Comparison of ENCODE assay signal across 9 mouse cellular contexts in the genomic region with DNA sequence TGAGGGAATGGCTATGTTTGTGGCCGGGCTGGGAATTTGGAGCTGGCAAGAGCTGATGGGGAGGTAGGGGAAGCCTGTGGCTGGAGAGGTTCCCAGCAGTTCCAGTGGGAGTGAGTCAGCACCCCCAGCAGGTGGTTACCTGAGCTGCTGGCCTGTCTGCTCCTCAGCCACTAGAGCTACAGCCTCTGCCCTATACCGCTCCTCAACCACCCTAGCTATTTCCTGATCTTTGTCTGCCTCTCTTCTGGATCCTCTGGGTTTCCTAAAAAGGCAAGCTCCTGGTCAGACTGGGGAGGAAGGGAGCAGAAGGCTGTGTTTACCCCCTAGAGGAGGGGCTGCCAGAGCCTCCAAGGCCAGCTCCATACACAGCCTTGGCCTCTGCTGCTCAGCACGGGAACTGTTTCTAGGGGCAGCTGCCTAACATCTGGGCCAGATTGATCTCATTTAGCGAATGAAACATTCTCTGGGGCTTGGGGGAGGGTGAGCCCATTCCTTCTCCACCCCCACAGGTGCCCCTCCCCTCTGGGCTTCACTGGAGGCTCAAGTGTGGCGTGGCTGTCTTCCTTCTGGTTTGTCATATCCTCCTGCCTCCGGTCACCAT. TPM values are rescaled to one million over a fixed set of nuclear protein-coding genes. Genes with fewer than 3 reads are reported as not detected.
DNase-seq lines count a peak whose midpoint lies in the region; ATAC-seq and TF ChIP-seq lines count a peak whose summit lies in the region.
"Had no signal": no experiment of that assay in that cellular context is flagged by ENCODE, and none has a peak within 500 bp of the region (broad histone marks: within the 10 kb centered on the region; RNA-seq: fewer than 3 reads in every experiment).

No protein-coding gene starts in this region.

- 44% methylated on average over 6 of the region's 6 CpGs for WGBS in neural tube, embryonic 11.5 days

- peak; percentile 21 to 62 for DNase-seq in adrenal gland, adult (ENCODE audit: inconsistent age in 2 of 2, low spot score in 1 of 2)
- no peak for DNase-seq in adrenal gland, postnatal 4 days (ENCODE audit: low spot score in 2 of 2)
- DNase-seq in ES-E14 (ENCODE audit: low read depth, low spot score) = no peak
- DNase-seq in heart, postnatal 4 days = peak; percentile 72
- DNase-seq in neural tube, embryonic 11.5 days (ENCODE audit: low spot score) = peak; percentile 37
- DNase-seq in frontal cortex, postnatal 25 days (ENCODE audit: low spot score in 2 of 2) = no peak
- DNase-seq in layer of hippocampus, postnatal 36 days = no peak

- no peaks in the 10 kb centered on the region for H3K36me3 ChIP-seq in ES-E14 (ENCODE audit: control insufficient read depth, insufficient read depth, low read length, poor library complexity, severe bottlenecking)
- no peaks in the 10 kb centered on the region for H3K36me3 ChIP-seq in neural tube, embryonic 11.5 days (ENCODE audit: control insufficient read depth, insufficient read depth, low read length)
- H3K36me3 ChIP-seq: hindbrain, embryonic 15.5 days had no signal

- no peak for ATAC-seq in neural tube, embryonic 11.5 days (ENCODE audit: insufficient read depth, low FRiP score, low TSS enrichment)

- TF ChIP-seq POLR2A in embryonic fibroblast, embryonic 13.5 days (IDR thresholded peaks at IDR 0.05; ENCODE audit: low read depth, low read length) = peak; percentile 36; the same call in 1 of the 2 replicates

- H3K27me3 ChIP-seq in neural tube, embryonic 11.5 days (ENCODE audit: control insufficient read depth, insufficient read depth, low read length) = no peaks in the 10 kb centered on the region
- H3K27me3 ChIP-seq: hindbrain, embryonic 15.5 days had no signal

- in situ Hi-C loops in ES-E14 (cut with MboI; ENCODE audit: low sequenced_read_pairs in 2 of 2, unreplicated experiment in 2 of 2) = no loop called here

- peaks cover 3 to 17% of the 10 kb centered on the region in 2 experiments for H3K4me1 ChIP-seq in ES-E14 (ENCODE audit: control insufficient read depth in 2 of 2, insufficient read depth in 2 of 2, low read length in 2 of 2, poor library complexity in 1 of 2)
- peaks cover 19% of the 10 kb centered on the region for H3K4me1 ChIP-seq in embryonic fibroblast, embryonic 13.5 days (ENCODE audit: control insufficient read depth, insufficient read depth, low read length)
- H3K4me1 ChIP-seq in neural tube, embryonic 11.5 days (ENCODE audit: control insufficient read depth, insufficient read depth, low read length) = no peaks in the 10 kb centered on the region
- H3K4me1 ChIP-seq: hindbrain, embryonic 15.5 days had no signal

- H3K9ac ChIP-seq in ES-E14 (ENCODE audit: insufficient read depth, low read depth, low read length, poor library complexity, severe bottlenecking) = no peak overlapping the region
- no peak overlapping the region for H3K9ac ChIP-seq in neural tube, embryonic 11.5 days (ENCODE audit: low read length)
- H3K9ac ChIP-seq: hindbrain, embryonic 15.5 days had no signal

- no peak for TF ChIP-seq CTCF in embryonic fibroblast, embryonic 13.5 days (IDR thresholded peaks at IDR 0.05; ENCODE audit: borderline replicate concordance, insufficient read depth, low read length)

- H3K4me3 ChIP-seq in ES-E14 (ENCODE audit: insufficient read depth in 1 of 2, low read depth in 1 of 2, low read length in 2 of 2, poor library complexity in 1 of 2, severe bottlenecking in 1 of 2) = no peak overlapping the region
- no peak overlapping the region for H3K4me3 ChIP-seq in embryonic fibroblast, embryonic 13.5 days (ENCODE audit: insufficient read depth, low read length)
- no peak overlapping the region for H3K4me3 ChIP-seq in neural tube, embryonic 11.5 days (ENCODE audit: low read depth, low read length)
- H3K4me3 ChIP-seq: hindbrain, embryonic 15.5 days had no signal

- H3K27ac ChIP-seq in ES-E14 (ENCODE audit: insufficient read depth, low read depth, low read length, poor library complexity, severe bottlenecking) = peak overlapping the region; percentile 18; the same call in 1 of the 2 replicates
- H3K27ac ChIP-seq in embryonic fibroblast, embryonic 13.5 days (ENCODE audit: insufficient read depth, low read length) = peak overlapping the region; percentile 91
- no peak overlapping the region for H3K27ac ChIP-seq in neural tube, embryonic 11.5 days (ENCODE audit: low read depth, low read length)
- H3K27ac ChIP-seq: hindbrain, embryonic 15.5 days had no signal

- H3K9me3 ChIP-seq in ES-E14 (ENCODE audit: control insufficient read depth, insufficient read depth, low read depth, low read length) = no peaks in the 10 kb centered on the region
- no peaks in the 10 kb centered on the region for H3K9me3 ChIP-seq in neural tube, embryonic 11.5 days (ENCODE audit: control insufficient read depth, low read length)
- H3K9me3 ChIP-seq: hindbrain, embryonic 15.5 days had no signal

- H3K4me2 ChIP-seq in neural tube, embryonic 11.5 days (ENCODE audit: low read depth) = no peak overlapping the region
- H3K4me2 ChIP-seq: hindbrain, embryonic 15.5 days had no signal

TF ChIP-seq in ES-E14, 5 proteins besides CTCF, POLR2A, EP300 and RAD21:
- TF ChIP-seq HCFC1 (IDR thresholded peaks at IDR 0.05; ENCODE audit: borderline replicate concordance, insufficient read depth, low read length) = no peak
- no peak for TF ChIP-seq ZC3H11A (IDR thresholded peaks at IDR 0.05; ENCODE audit: borderline replicate concordance, low read depth, low read length)
- no peak for TF ChIP-seq MAFK (IDR thresholded peaks at IDR 0.05; ENCODE audit: insufficient read depth, low read depth, low read length)
- TF ChIP-seq CHD2 (IDR thresholded peaks at IDR 0.05; ENCODE audit: low read depth, low read length) = no peak
- no peak for TF ChIP-seq ZNF384 (IDR thresholded peaks at IDR 0.05; ENCODE audit: low read depth, low read length)
TF ChIP-seq in ES-E14: peak in this region for 0.

RNA-seq across cellular contexts. Expression of a gene that starts 17.1 kb away (rescaled TPM):
- 10 to 100 TPM; 12.9 to 16.6 TPM for total RNA-seq in adrenal gland, postnatal 4 days (2021)
- total RNA-seq in ES-E14 (2012; rRNA removed) = 4.9 and 7.7 TPM in 2 replicates
- 19.2 and 28.9 TPM in 2 replicates for polyA plus RNA-seq in embryonic fibroblast, embryonic 13.5 days (2011; ENCODE audit: insufficient read length, low read depth, missing spikeins)
- 1 to 10 TPM; 6.8 to 6.9 TPM for total RNA-seq in heart, postnatal 4 days (2021)
- polyA plus RNA-seq in neural tube, embryonic 11.5 days (2014; fragmentation: Nextera tagmentation; extraction: Ambion mirVana) = 1.6 and 2.3 TPM in 2 replicates
- 1 to 10 TPM; 1.3 TPM for total RNA-seq in layer of hippocampus, postnatal 36 days (2021)

Comparison
In these comparisons a context has a peak if more than half of its experiments do, and no peak if none do; other contexts are left out.
1. DNase-seq: peak in adrenal gland, adult (2 of 2), heart, postnatal 4 days (single experiment) and neural tube, embryonic 11.5 days (single experiment); none in adrenal gland, postnatal 4 days (0 of 2), ES-E14 (single experiment), frontal cortex, postnatal 25 days (0 of 2) and layer of hippocampus, postnatal 36 days (0 of 2).